Mouse (Mus musculus): Measurements from ENCODE around the gene BC051142. TPM values are rescaled to one million over a fixed set of nuclear protein-coding genes. Genes with fewer than 3 reads are reported as not detected.

Gene BC051142
- polyA plus RNA-seq (2017; shearing (Covaris generic)), result 1.2 TPM

DNA sequence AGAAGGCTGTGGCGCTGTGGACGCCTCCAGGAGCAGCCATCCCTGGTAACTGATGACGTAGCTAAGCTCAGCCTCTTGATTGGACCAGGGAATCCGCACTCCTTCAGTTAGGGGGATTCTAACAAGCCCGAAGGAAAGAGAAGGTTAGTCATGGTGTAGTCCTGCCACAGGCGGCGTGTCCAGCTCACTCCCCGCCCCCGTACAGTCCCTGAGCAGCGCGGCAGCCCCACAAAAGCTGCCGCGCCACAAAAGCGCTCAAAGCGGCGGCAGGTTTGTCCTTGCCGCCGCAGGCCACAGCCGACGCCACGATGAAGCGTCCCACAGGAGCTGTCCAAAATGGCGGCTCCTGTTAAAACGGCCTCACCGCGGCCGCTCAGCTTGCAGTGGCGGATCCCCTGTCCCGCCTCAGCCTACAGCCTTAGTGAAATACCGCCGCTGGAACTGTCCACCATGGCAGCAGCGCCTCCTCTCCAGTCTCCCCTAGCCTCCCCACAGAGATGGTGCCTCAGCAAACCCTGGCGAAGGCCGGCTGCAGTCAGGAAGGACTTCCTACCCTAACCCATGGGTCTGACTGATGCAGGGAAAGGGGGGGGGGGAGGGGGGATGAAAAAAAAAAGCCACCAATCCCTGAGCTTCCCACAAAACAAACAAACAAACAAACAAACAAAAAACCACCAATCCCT, at the start of gene BC051142:
Gene BC051142 (plus strand): TSS at position 110 of the 683 bp plus-strand sequence.

DNA sequence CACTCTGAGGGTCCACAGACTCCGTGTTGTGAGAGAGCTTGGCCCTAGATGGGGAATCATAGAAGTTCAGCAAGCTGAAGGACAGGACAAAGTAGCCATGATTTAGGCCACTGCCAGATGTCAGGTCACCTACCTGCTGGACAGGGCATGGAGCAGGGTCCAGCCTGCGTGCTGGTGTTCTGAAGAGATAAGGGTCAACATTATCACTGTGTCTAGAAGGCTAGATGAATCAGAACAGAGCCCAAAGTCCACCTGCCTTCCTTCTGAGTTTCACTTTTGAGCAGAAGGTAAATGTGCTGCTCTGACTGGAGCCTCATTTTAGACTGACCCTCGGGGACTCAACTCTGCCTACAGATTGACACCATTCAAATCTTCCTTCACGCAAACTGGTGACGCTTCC, 44.1 kb upstream of the BC051142 start, which contains the start of gene Btnl2:
Gene Btnl2 (plus strand): TSS at position 284 of the 400 bp plus-strand sequence.

DNA sequence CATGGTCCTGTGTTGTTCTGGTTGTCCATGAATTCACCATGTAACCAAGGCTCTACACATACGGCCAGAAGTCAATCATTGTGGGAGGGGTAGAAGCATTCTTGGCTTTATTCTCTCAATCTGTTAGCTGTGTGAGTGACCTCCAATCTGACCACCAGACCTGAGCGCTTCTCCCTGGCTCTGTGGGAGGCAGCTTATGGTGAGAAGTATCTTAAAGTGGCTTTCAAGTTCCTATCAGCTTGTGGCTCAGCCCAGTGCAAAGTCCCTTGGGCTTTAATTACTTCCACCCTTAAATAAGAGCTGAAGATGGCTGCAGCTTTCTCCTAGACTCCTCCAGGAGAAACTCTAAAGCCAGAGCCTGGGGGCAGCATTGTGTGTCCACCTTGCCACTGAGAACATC, 21.8 kb upstream of the BC051142 start, which contains the start of gene Btnl1:
Gene Btnl1 (plus strand): TSS at position 286 of the 400 bp plus-strand sequence.

DNA sequence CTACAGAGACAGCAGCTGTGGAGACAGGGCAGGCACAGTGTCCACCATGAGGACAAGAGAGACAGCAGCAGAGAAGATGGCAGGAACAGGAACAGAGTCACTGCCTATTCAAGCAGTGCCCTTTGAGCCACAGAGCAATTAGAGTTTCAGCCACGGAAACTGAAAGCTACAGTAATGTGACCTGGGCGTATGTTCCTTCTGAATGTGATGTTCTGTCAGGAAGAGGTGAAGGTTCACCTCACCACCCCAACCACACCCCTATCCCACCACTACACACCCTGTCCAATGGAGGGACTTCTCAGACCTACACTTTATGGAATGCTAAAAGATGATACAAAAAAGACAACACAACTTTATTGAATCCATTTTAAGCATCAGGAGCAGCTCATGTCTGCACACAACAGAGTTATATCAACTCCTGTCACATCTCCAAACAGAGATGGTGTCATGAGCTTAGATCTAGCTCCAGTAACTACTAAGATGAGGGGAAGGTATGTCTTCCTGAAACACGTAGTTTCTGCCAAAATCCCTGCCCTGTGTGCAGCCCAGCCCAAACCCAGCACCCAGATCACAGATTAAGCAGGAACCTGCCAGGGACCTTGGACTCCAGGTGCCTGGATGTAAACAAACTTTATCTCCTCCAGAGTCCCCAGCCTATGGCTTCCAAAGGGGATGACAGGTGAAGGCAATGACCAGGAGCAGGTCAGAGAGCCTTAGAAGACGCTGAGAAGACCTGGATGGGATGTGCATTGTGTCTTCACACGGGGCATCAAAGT, 78.8 kb downstream of the BC051142 start, which contains the start of gene Btnl4:
Gene Btnl4 (minus strand): TSS at position 81 of the 776 bp plus-strand sequence.

Other genes with a start within 250 kb of the BC051142 start
- gene H2-DMb1, start 245.7 kb upstream of the BC051142 start, polyA plus RNA-seq (2017; shearing (Covaris generic)), result 1.0 TPM
- gene Tap1, start 211.3 kb upstream of the BC051142 start, polyA plus RNA-seq (2017; shearing (Covaris generic)), result 207 TPM
- 283 TPM for gene Psmb9, start 211.1 kb upstream of the BC051142 start, polyA plus RNA-seq (2017; shearing (Covaris generic))
- 746 TPM for gene Psmb8, start 201.1 kb upstream of the BC051142 start, polyA plus RNA-seq (2017; shearing (Covaris generic))
- 259 TPM for gene Tap2, start 195.3 kb upstream of the BC051142 start, polyA plus RNA-seq (2017; shearing (Covaris generic))
- 20.6 TPM for gene H2-Ob, start 159.9 kb upstream of the BC051142 start, polyA plus RNA-seq (2017; shearing (Covaris generic))
- gene H2-Ab1, start 141.1 kb upstream of the BC051142 start, polyA plus RNA-seq (2017; shearing (Covaris generic)), result 0.38 TPM
- gene H2-Aa, start 111.0 kb upstream of the BC051142 start, polyA plus RNA-seq (2017; shearing (Covaris generic)), result 0.44 TPM
- gene H2-Eb1, start 93.0 kb upstream of the BC051142 start, polyA plus RNA-seq (2017; shearing (Covaris generic)), result 0.48 TPM
- not detected for gene H2-Eb2, start 73.2 kb upstream of the BC051142 start, polyA plus RNA-seq (2017; shearing (Covaris generic))
- 0.15 TPM for gene Btnl2, start 44.0 kb upstream of the BC051142 start, polyA plus RNA-seq (2017; shearing (Covaris generic))
- not detected for gene Btnl1, start 21.7 kb upstream of the BC051142 start, polyA plus RNA-seq (2017; shearing (Covaris generic))
- gene Btnl4, start 78.5 kb downstream of the BC051142 start, polyA plus RNA-seq (2017; shearing (Covaris generic)), result not detected
- gene Btnl6, start 118.5 kb downstream of the BC051142 start, polyA plus RNA-seq (2017; shearing (Covaris generic)), result not detected
- 1.9 TPM for gene Notch4, start 165.4 kb downstream of the BC051142 start, polyA plus RNA-seq (2017; shearing (Covaris generic))
- 194 TPM for gene Gpsm3, start 191.0 kb downstream of the BC051142 start, polyA plus RNA-seq (2017; shearing (Covaris generic))
- gene Pbx2, start 192.4 kb downstream of the BC051142 start, polyA plus RNA-seq (2017; shearing (Covaris generic)), result 5.6 TPM
- not detected for gene Ager, start 199.0 kb downstream of the BC051142 start, polyA plus RNA-seq (2017; shearing (Covaris generic))
- 59.0 TPM for gene Rnf5, start 204.9 kb downstream of the BC051142 start, polyA plus RNA-seq (2017; shearing (Covaris generic))
- gene Agpat1, start 205.4 kb downstream of the BC051142 start, polyA plus RNA-seq (2017; shearing (Covaris generic)), result 18.8 TPM
- gene Egfl8, start 217.2 kb downstream of the BC051142 start, polyA plus RNA-seq (2017; shearing (Covaris generic)), result 3.2 TPM
- gene Ppt2, start 229.7 kb downstream of the BC051142 start, polyA plus RNA-seq (2017; shearing (Covaris generic)), result 28.8 TPM
- gene Prrt1, start 230.7 kb downstream of the BC051142 start, polyA plus RNA-seq (2017; shearing (Covaris generic)), result 20.9 TPM
- 1.00 TPM for gene Fkbpl, start 245.9 kb downstream of the BC051142 start, polyA plus RNA-seq (2017; shearing (Covaris generic))
- gene Atf6b, start 248.3 kb downstream of the BC051142 start, polyA plus RNA-seq (2017; shearing (Covaris generic)), result 55.9 TPM